Mouse (Mus musculus) CH12.LX (cell line): ENCODE measurements at regions not wholly inside any gene's neighbourhood (a gene's known extent, or its start where the extent isn't known, plus 50 kb on each side); places are given as distances from the start of the nearest gene placed in this dataset.

ENCODE experiments used
- DNase-seq: peaks from one replicate; pipeline ENCODE4 v3.0.0-alpha.2; 2013; ENCODE audit errors: extremely low read depth
- H3K27ac ChIP-seq: 2 replicates; pipeline ENCODE4 v1.5.1; 2012; ENCODE audit warnings: low read depth, mild to moderate bottlenecking, control low read depth, moderate library complexity; ENCODE audit not compliant: insufficient read depth
- H3K27me3 ChIP-seq: replicated peaks from 2 replicates; pipeline ENCODE3; 2012; ENCODE audit warnings: inconsistent platforms
- H3K36me3 ChIP-seq, 2 experiments: replicated peaks in 1 of 2; 2 replicates each; pipeline versions ENCODE3 to v1.6.1; 2012; ENCODE audit warnings: inconsistent platforms in 1 of 2, low read length in 1 of 2, mild to moderate bottlenecking in 1 of 2, mixed read lengths in 1 of 2, moderate library complexity in 1 of 2; ENCODE audit not compliant: control insufficient read depth in 1 of 2, insufficient read depth in 1 of 2
- H3K4me1 ChIP-seq, 2 experiments: 2 replicates each; pipeline ENCODE4 v1.6.1; 2012; ENCODE audit warnings: inconsistent platforms in 1 of 2, moderate library complexity in 1 of 2; ENCODE audit not compliant: insufficient read depth in 2 of 2, control insufficient read depth in 1 of 2
- H3K4me2 ChIP-seq: 2 replicates; pipeline ENCODE4 v1.6.1; 2012; ENCODE audit warnings: low read depth, mild to moderate bottlenecking, control low read depth; ENCODE audit not compliant: poor library complexity, insufficient read depth, severe bottlenecking
- H3K4me3 ChIP-seq, 3 experiments: fragments of 150-350 bp in 1 of 3; sonication (generic) in 1 of 3; replicated peaks in 1 of 3; 2 replicates each; pipeline versions ENCODE3 to v1.5.1; 2011 to 2012; ENCODE audit warnings: low read depth in 2 of 3, low read length in 2 of 3, mild to moderate bottlenecking in 2 of 3, moderate library complexity in 2 of 3, control low read depth in 1 of 3, improper control_type of control experiment in 1 of 3, inconsistent platforms in 1 of 3, mixed read lengths in 1 of 3; ENCODE audit not compliant: poor library complexity in 1 of 3
- H3K79me2 ChIP-seq: replicated peaks from 2 replicates; pipeline ENCODE4 v1.6.1; 2012; ENCODE audit warnings: mild to moderate bottlenecking, moderate library complexity; ENCODE audit not compliant: control insufficient read depth, poor library complexity, insufficient read depth, severe bottlenecking; ENCODE audit errors: extremely low read depth
- H3K9ac ChIP-seq: 2 replicates; pipeline ENCODE4 v1.6.1; 2012; ENCODE audit warnings: low read depth, mild to moderate bottlenecking, control low read depth, moderate library complexity; ENCODE audit not compliant: insufficient read depth
- H3K9me3 ChIP-seq: replicated peaks from 2 replicates; pipeline ENCODE3; 2012; ENCODE audit warnings: low read length, inconsistent platforms, mixed read lengths
- CHD1 ChIP-seq: IDR thresholded peaks from 2 replicates; pipeline ENCODE4 v1.6.1; 2012; ENCODE audit warnings: low read depth, low read length, improper control_type of control experiment, inconsistent platforms
- CTCF ChIP-seq, 2 experiments: IDR thresholded peaks in 1 of 2; conservative IDR thresholded peaks in 1 of 2; 2 replicates each; pipeline ENCODE4 v1.5.1; 2011 to 2012; ENCODE audit warnings: low read depth in 2 of 2, low read length in 2 of 2, improper control_type of control experiment in 1 of 2, inconsistent platforms in 1 of 2, mild to moderate bottlenecking in 1 of 2, moderate library complexity in 1 of 2
- ELF1 ChIP-seq: IDR thresholded peaks from 2 replicates; pipeline ENCODE4 v1.6.1; 2014; ENCODE audit warnings: low read depth, mild to moderate bottlenecking, inconsistent platforms, low read length, improper control_type of control experiment
- ETS1 ChIP-seq: conservative IDR thresholded peaks from 2 replicates; pipeline ENCODE4 v1.6.1; 2012; ENCODE audit warnings: low read depth, mild to moderate bottlenecking, inconsistent platforms, low read length, improper control_type of control experiment, moderate library complexity
- JUND ChIP-seq: conservative IDR thresholded peaks from 2 replicates; pipeline ENCODE4 v1.6.1; 2011; ENCODE audit warnings: low read depth, low read length, improper control_type of control experiment
- MAX ChIP-seq: IDR thresholded peaks from 2 replicates; pipeline ENCODE4 v1.6.1; 2011; ENCODE audit warnings: low read length, improper control_type of control experiment
- MAZ ChIP-seq: IDR thresholded peaks from 2 replicates; pipeline ENCODE4 v1.6.1; 2012; ENCODE audit warnings: low read depth, mild to moderate bottlenecking, inconsistent platforms, low read length, improper control_type of control experiment, moderate library complexity
- MEF2A ChIP-seq: IDR thresholded peaks from 2 replicates; pipeline ENCODE4 v1.6.1; 2014; ENCODE audit warnings: low read depth, mild to moderate bottlenecking, inconsistent platforms, low read length, improper control_type of control experiment, borderline replicate concordance
- MXI1 ChIP-seq: IDR thresholded peaks from 2 replicates; pipeline ENCODE4 v1.6.1; 2011; ENCODE audit warnings: mild to moderate bottlenecking, low read depth, low read length, improper control_type of control experiment
- NELFE ChIP-seq: IDR thresholded peaks from 2 replicates; pipeline ENCODE4 v1.6.1; 2011; ENCODE audit warnings: low read depth, low read length, improper control_type of control experiment
- NRF1 ChIP-seq: IDR thresholded peaks from 2 replicates; pipeline ENCODE4 v1.6.1; 2014; ENCODE audit warnings: low read depth, mild to moderate bottlenecking, inconsistent platforms, low read length, improper control_type of control experiment, moderate library complexity
- PAX5 ChIP-seq: IDR thresholded peaks from 2 replicates; pipeline ENCODE4 v1.6.1; 2012; ENCODE audit warnings: low read length, inconsistent platforms, mixed read lengths
- POLR2A ChIP-seq: IDR thresholded peaks from 2 replicates; pipeline ENCODE4 v1.6.1; 2011; ENCODE audit warnings: low read depth, mild to moderate bottlenecking, improper control_type of control experiment, low read length
- RAD21 ChIP-seq: IDR thresholded peaks from 2 replicates; pipeline ENCODE4 v1.6.1; 2011; ENCODE audit warnings: low read depth, mild to moderate bottlenecking, low read length, improper control_type of control experiment, moderate library complexity
- RCOR1 ChIP-seq: conservative IDR thresholded peaks from 2 replicates; pipeline ENCODE4 v1.6.1; 2012; ENCODE audit warnings: low read depth, mild to moderate bottlenecking, inconsistent platforms, low read length, improper control_type of control experiment
- SMC3 ChIP-seq: IDR thresholded peaks from 2 replicates; pipeline ENCODE4 v1.6.1; 2011; ENCODE audit warnings: low read depth, low read length, improper control_type of control experiment
- TBP ChIP-seq: conservative IDR thresholded peaks from 2 replicates; pipeline ENCODE4 v1.6.1; 2011; ENCODE audit warnings: low read depth, low read length, improper control_type of control experiment
- TCF12 ChIP-seq: IDR thresholded peaks from 2 replicates; pipeline ENCODE4 v1.6.1; 2014; ENCODE audit warnings: low read depth, mild to moderate bottlenecking, inconsistent platforms, low read length, improper control_type of control experiment
- UBTF ChIP-seq: IDR thresholded peaks from 2 replicates; pipeline ENCODE4 v1.6.1; 2012; ENCODE audit warnings: low read depth, mild to moderate bottlenecking, inconsistent platforms, low read length, improper control_type of control experiment, moderate library complexity
- ZC3H11A ChIP-seq: IDR thresholded peaks from 2 replicates; pipeline ENCODE4 v1.6.1; 2012; ENCODE audit warnings: low read depth, mild to moderate bottlenecking, inconsistent platforms, low read length, improper control_type of control experiment
- ZMIZ1 ChIP-seq: IDR thresholded peaks from 2 replicates; pipeline ENCODE4 v1.6.1; 2012; ENCODE audit warnings: low read depth, mild to moderate bottlenecking, inconsistent platforms, low read length, improper control_type of control experiment
- ZNF384 ChIP-seq: IDR thresholded peaks from 2 replicates; pipeline ENCODE4 v1.6.1; 2012; ENCODE audit warnings: low read depth, low read length, improper control_type of control experiment, inconsistent platforms
- dilution Hi-C: fragments of 300-500 bp; cut with MboI; formaldehyde crosslinking; loops from 2 replicates; pipeline ENCODE4 v1.14.3; 2020; ENCODE audit warnings: low sequenced_read_pairs; ENCODE audit not compliant: extremely low pct_unique_long_range_greater_than_20kb, extremely low pct_ligation_motif_present
- in situ Hi-C: fragments of 300-500 bp; cut with MboI; formaldehyde crosslinking; loops from 3 replicates; pipeline ENCODE4 v1.14.3; 2019; ENCODE audit warnings: low sequenced_read_pairs, low pct_ligation_motif_present, low pct_unique_long_range_greater_than_20kb, mixed read lengths

GRCm38 (mm10) chr13:16700934-16701333 is 689.3 kb downstream of the Inhba start:
- no peaks in the 10 kb centered on the region for H3K4me1 ChIP-seq

GRCm38 (mm10) chr13:16702138-16702537 is 690.5 kb downstream of the Inhba start:
- Histone ChIP-seq H3K36me3 (no peaks in the 10 kb centered on the region), H3K27ac (no peak overlapping the region), H3K4me3 (no peak overlapping the region), H3K27me3 (no peaks in the 10 kb centered on the region), H3K9ac (no peak overlapping the region), H3K4me1 (no peaks in the 10 kb centered on the region), H3K9me3 (no peaks in the 10 kb centered on the region), H3K4me2 (no peak overlapping the region), H3K79me2 (no peaks in the 10 kb centered on the region)
- no peak for TF ChIP-seq NRF1
- TF ChIP-seq CHD1: no peak
- TF ChIP-seq TCF12: no peak
- TF ChIP-seq ETS1: no peak
- no peak for TF ChIP-seq ZNF384
- no peak for TF ChIP-seq ELF1
- no peak for DNase-seq
- dilution Hi-C loops: no loop called here
- in situ Hi-C loops: no loop called here

More at GRCm38 (mm10) chr13:16700934-16701333, 689.3 kb downstream of the Inhba start:
- dilution Hi-C loops: no loop called here
- no peaks in the 10 kb centered on the region for H3K9me3 ChIP-seq
- no peak for DNase-seq
- no peaks in the 10 kb centered on the region for H3K79me2 ChIP-seq
- no peak overlapping the region for H3K27ac ChIP-seq
- H3K36me3 ChIP-seq: no peaks in the 10 kb centered on the region
- no peak for TF ChIP-seq ELF1
- TF ChIP-seq MAZ: no peak
- no peak for TF ChIP-seq SMC3
- no peak for TF ChIP-seq ZC3H11A
- no peak for TF ChIP-seq MXI1
- TF ChIP-seq RAD21: no peak
- no peak for TF ChIP-seq UBTF
- no peak for TF ChIP-seq MAX
- TF ChIP-seq TCF12: no peak
- no peak for TF ChIP-seq NELFE
- TF ChIP-seq MEF2A: no peak
- no peak for TF ChIP-seq ZMIZ1
- TF ChIP-seq ZNF384: no peak
- TF ChIP-seq TBP: no peak
- no peak for TF ChIP-seq RCOR1
- no peak for TF ChIP-seq PAX5
- TF ChIP-seq JUND: no peak
- TF ChIP-seq NRF1: no peak
- no peak for TF ChIP-seq CTCF (conservative IDR thresholded peaks at IDR 0.05 in 1 of 2, IDR thresholded peaks at IDR 0.05 in 1 of 2; ENCODE audit: low read depth in 2 of 2, low read length in 2 of 2)
- TF ChIP-seq POLR2A: no peak
- TF ChIP-seq, all 38 proteins: peak for 0
- no peak overlapping the region for H3K9ac ChIP-seq
- H3K4me2 ChIP-seq: no peak overlapping the region
- no peak overlapping the region for H3K4me3 ChIP-seq
- no peaks in the 10 kb centered on the region for H3K27me3 ChIP-seq
- in situ Hi-C loops: no loop called here
